Mouse (Mus musculus): ENCODE results near the gene Mylk4.

DNA sequence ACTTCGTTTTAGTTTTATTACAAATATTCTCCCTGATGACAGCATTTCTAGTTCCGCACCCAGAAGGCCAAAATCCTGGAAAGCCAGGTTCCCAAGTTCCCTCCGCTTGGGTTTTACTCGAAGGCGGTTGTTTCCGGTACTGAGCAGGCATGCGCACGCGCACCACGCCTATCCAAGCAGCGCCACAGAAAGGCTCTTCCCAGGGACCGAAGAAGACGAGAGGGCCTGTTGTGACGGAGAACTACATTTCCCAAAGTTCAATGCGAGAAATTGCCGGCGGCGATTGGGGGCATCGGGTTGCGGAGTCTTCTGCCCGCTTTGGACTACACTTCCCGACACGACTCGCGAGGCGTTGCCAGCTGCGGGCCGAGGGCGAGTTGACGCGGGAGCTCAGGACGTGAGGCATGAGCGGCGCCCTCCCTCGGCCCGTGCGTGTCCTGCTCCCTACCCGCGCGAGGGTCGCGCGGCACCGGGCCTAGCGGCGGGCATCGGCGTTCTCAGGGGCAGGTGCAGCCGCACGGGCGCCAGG lies 18.0 kb upstream of the Mylk4 start, which contains the start of gene Wrnip1:
- TF ChIP-seq ZNF384 (IDR thresholded peaks at IDR 0.05; ENCODE audit: low read depth, low read length) = no peak
- TF ChIP-seq EP300 (IDR thresholded peaks at IDR 0.05; ENCODE audit: low read length) = no peak
- peak in 1 of 2 experiments; percentile 47; a peak in 2 of 4 replicates for TF ChIP-seq CTCF (conservative IDR thresholded peaks at IDR 0.05 in 1 of 2, IDR thresholded peaks at IDR 0.05 in 1 of 2; ENCODE audit: low read depth in 2 of 2, low read length in 2 of 2)
